Mouse (Mus musculus): ENCODE data around the gene Zfp189. TPM values are rescaled to one million over a fixed set of nuclear protein-coding genes. Genes with fewer than 3 reads are reported as not detected.
A peak's percentile ranks its signal among the peaks of the same experiment; 100 is the strongest.

The Zfp189 gene
- polyA plus RNA-seq, 1 experiment, result 0.18 TPM

DNA sequence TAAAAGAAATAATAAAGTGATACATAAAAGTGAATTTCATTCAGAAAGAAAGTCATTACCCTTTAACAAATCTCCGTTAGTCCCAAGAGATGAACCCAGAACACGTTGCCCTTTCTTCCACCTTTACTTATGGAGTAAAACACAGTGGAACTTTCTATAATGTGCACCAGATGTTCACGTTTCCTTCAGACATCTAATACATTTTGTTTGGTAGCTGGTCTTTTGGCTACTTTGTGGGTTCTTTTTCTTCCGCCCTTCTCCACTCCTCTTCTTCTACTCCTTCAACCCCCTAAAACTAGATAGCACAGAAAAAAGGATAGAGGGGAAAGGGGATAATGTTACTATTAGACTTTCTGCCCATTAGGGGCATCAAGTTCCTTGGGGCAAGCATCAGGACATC lies 8.3 kb upstream of the Zfp189 start:
- Histone ChIP-seq H3K27me3 (ENCODE audit: control insufficient read depth, insufficient read depth, low read length) (no peaks in the 10 kb centered on the region), H3K4me3 (ENCODE audit: low read depth, low read length) (no peak overlapping the region), H3K27ac (ENCODE audit: insufficient read depth, low read depth, low read length) (no peak overlapping the region), H3K4me1 (ENCODE audit: control insufficient read depth, insufficient read depth, insufficient read length, low read length) (no peaks in the 10 kb centered on the region), H3K36me3 (ENCODE audit: control insufficient read depth, insufficient read depth, low read length) (peaks cover 19% of the 10 kb centered on the region)
- TF ChIP-seq POLR2A (IDR thresholded peaks at IDR 0.05; ENCODE audit: low read depth, low read length) (no peak), CTCF (IDR thresholded peaks at IDR 0.05; ENCODE audit: extremely low read depth, insufficient read length, insufficient replicate concordance, low read depth, low read length) (no peak)
- 94% methylated on average over 4 of the region's 4 CpGs for WGBS

DNA sequence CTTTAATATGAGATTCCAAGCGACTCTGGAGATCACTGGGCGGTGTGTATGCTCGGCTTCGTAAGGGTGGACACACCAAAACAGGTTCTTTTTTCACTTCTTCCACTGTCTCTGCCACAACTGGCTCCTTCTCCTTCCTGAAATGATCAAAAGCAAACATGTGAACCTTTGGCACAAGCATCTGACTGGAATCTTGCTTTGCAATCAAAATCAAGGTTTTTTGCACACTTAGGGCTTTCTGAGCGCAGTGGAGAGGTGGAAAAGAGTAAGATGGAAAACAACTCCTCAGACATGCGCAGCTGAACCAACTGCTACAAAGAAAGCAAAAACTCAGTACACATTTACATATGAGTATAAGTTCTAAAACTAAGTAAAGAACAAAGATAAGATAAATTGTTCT lies 6.5 kb upstream of the Zfp189 start:
- no peak overlapping the region for H3K27ac ChIP-seq (ENCODE audit: insufficient read depth, low read depth, low read length)
- no peak for TF ChIP-seq CTCF (IDR thresholded peaks at IDR 0.05; ENCODE audit: extremely low read depth, insufficient read length, insufficient replicate concordance, low read depth, low read length)
- TF ChIP-seq POLR2A (IDR thresholded peaks at IDR 0.05; ENCODE audit: low read depth, low read length), result no peak
- no peak overlapping the region for H3K4me3 ChIP-seq (ENCODE audit: low read depth, low read length)
- H3K27me3 ChIP-seq (ENCODE audit: control insufficient read depth, insufficient read depth, low read length), result no peaks in the 10 kb centered on the region
- peaks cover 19% of the 10 kb centered on the region for H3K36me3 ChIP-seq (ENCODE audit: control insufficient read depth, insufficient read depth, low read length)
- 96% methylated on average over 6 of the region's 6 CpGs for WGBS
- peaks cover 5% of the 10 kb centered on the region; the same call in 1 of the 2 replicates for H3K4me1 ChIP-seq (ENCODE audit: control insufficient read depth, insufficient read depth, insufficient read length, low read length)

- Histone ChIP-seq H3K36me3 (ENCODE audit: control insufficient read depth, insufficient read depth, low read length) (peaks cover under 1% of the 10 kb centered on the region; the same call in 1 of the 2 replicates), H3K4me3 (ENCODE audit: low read depth, low read length) (no peak overlapping the region), H3K4me1 (ENCODE audit: control insufficient read depth, insufficient read depth, insufficient read length, low read length) (peaks cover 5% of the 10 kb centered on the region; the same call in 1 of the 2 replicates), H3K27ac (ENCODE audit: insufficient read depth, low read depth, low read length) (no peak overlapping the region), H3K27me3 (ENCODE audit: control insufficient read depth, insufficient read depth, low read length) (no peaks in the 10 kb centered on the region)
- 77% methylated on average over 5 of the region's 5 CpGs for WGBS
- peak; percentile 30; the same call in 1 of the 2 replicates for TF ChIP-seq CTCF (IDR thresholded peaks at IDR 0.05; ENCODE audit: extremely low read depth, insufficient read length, insufficient replicate concordance, low read depth, low read length)
- TF ChIP-seq POLR2A (IDR thresholded peaks at IDR 0.05; ENCODE audit: low read depth, low read length), result no peak
These were observed 1.5 kb upstream of the Zfp189 start for GRCm38 (mm10) chr4:49519476-49519875.

- H3K36me3 ChIP-seq (ENCODE audit: control insufficient read depth, insufficient read depth, low read length), result no peaks in the 10 kb centered on the region
- H3K4me1 ChIP-seq (ENCODE audit: control insufficient read depth, insufficient read depth, insufficient read length, low read length), result peaks cover 5% of the 10 kb centered on the region; the same call in 1 of the 2 replicates
- peak overlapping the region; percentile 74 for H3K4me3 ChIP-seq (ENCODE audit: low read depth, low read length)
- 2% methylated on average over 17 of the region's 17 CpGs for WGBS
- no peaks in the 10 kb centered on the region for H3K27me3 ChIP-seq (ENCODE audit: control insufficient read depth, insufficient read depth, low read length)
- H3K27ac ChIP-seq (ENCODE audit: insufficient read depth, low read depth, low read length), result no peak overlapping the region
- TF ChIP-seq POLR2A (IDR thresholded peaks at IDR 0.05; ENCODE audit: low read depth, low read length) (no peak), CTCF (IDR thresholded peaks at IDR 0.05; ENCODE audit: extremely low read depth, insufficient read length, insufficient replicate concordance, low read depth, low read length) (no peak)
These were observed 370 bp downstream of the Zfp189 start for GRCm38 (mm10) chr4:49521346-49521745.

DNA sequence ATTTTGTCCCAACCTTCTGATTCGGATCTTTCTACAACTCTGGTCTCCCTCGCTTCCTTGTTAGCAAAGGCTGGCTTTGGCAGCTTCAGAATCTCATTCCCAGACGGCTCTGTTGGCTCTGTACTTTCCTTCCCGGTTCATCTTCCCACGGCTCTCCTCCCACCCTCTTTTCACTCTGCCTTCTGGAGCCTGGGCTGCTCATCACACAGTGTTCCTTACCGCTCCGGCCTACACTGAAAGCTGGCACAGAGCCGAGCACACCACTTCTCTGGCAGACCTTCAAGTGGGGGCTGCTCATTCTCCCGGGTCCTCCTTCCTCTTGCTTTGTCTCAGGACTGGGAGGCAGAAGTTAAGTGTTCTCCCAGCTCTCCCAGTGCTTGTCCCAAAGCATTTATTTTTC lies 1.6 kb downstream of the Zfp189 start:
- no peaks in the 10 kb centered on the region for H3K36me3 ChIP-seq (ENCODE audit: control insufficient read depth, insufficient read depth, low read length)
- no peak overlapping the region for H3K4me3 ChIP-seq (ENCODE audit: low read depth, low read length)
- WGBS, result 82% methylated on average over 9 of the region's 9 CpGs
- no peaks in the 10 kb centered on the region for H3K27me3 ChIP-seq (ENCODE audit: control insufficient read depth, insufficient read depth, low read length)
- no peak overlapping the region for H3K27ac ChIP-seq (ENCODE audit: insufficient read depth, low read depth, low read length)
- peaks cover 5% of the 10 kb centered on the region; the same call in 1 of the 2 replicates for H3K4me1 ChIP-seq (ENCODE audit: control insufficient read depth, insufficient read depth, insufficient read length, low read length)
- TF ChIP-seq CTCF (IDR thresholded peaks at IDR 0.05; ENCODE audit: extremely low read depth, insufficient read length, insufficient replicate concordance, low read depth, low read length) (no peak), POLR2A (IDR thresholded peaks at IDR 0.05; ENCODE audit: low read depth, low read length) (no peak)

- Histone ChIP-seq H3K4me1 (ENCODE audit: control insufficient read depth, insufficient read depth, insufficient read length, low read length) (no peaks in the 10 kb centered on the region), H3K36me3 (ENCODE audit: control insufficient read depth, insufficient read depth, low read length) (peaks cover 37% of the 10 kb centered on the region), H3K27me3 (ENCODE audit: control insufficient read depth, insufficient read depth, low read length) (no peaks in the 10 kb centered on the region), H3K27ac (ENCODE audit: insufficient read depth, low read depth, low read length) (no peak overlapping the region), H3K4me3 (ENCODE audit: low read depth, low read length) (no peak overlapping the region)
- 89% methylated on average over 3 of the region's 3 CpGs for WGBS
- TF ChIP-seq CTCF (IDR thresholded peaks at IDR 0.05; ENCODE audit: extremely low read depth, insufficient read length, insufficient replicate concordance, low read depth, low read length) (no peak), POLR2A (IDR thresholded peaks at IDR 0.05; ENCODE audit: low read depth, low read length) (no peak)
These were observed 14.1 kb downstream of the Zfp189 start for GRCm38 (mm10) chr4:49535036-49535435.

- TF ChIP-seq POLR2A (IDR thresholded peaks at IDR 0.05; ENCODE audit: low read depth, low read length) (no peak), CTCF (IDR thresholded peaks at IDR 0.05; ENCODE audit: extremely low read depth, insufficient read length, insufficient replicate concordance, low read depth, low read length) (no peak)
- H3K36me3 ChIP-seq (ENCODE audit: control insufficient read depth, insufficient read depth, low read length), result peaks cover 40% of the 10 kb centered on the region
- no peaks in the 10 kb centered on the region for H3K4me1 ChIP-seq (ENCODE audit: control insufficient read depth, insufficient read depth, insufficient read length, low read length)
- H3K27ac ChIP-seq (ENCODE audit: insufficient read depth, low read depth, low read length), result no peak overlapping the region
- no peak overlapping the region for H3K4me3 ChIP-seq (ENCODE audit: low read depth, low read length)
- no peaks in the 10 kb centered on the region for H3K27me3 ChIP-seq (ENCODE audit: control insufficient read depth, insufficient read depth, low read length)
- 94% methylated on average over 4 of the region's 4 CpGs for WGBS
These were observed 14.8 kb downstream of the Zfp189 start for GRCm38 (mm10) chr4:49535675-49536294.
